Mouse (Mus musculus) myocyte (in vitro differentiated cells): ENCODE results near the gene Sppl2a. TPM values are rescaled to one million over a fixed set of nuclear protein-coding genes. Genes with fewer than 3 reads are reported as not detected.

Source experiments
- H3K27me3 ChIP-seq: one replicate; pipeline ENCODE4 v1.6.1; 2011; ENCODE audit not compliant: control insufficient read depth, insufficient read depth, insufficient read length
- H3K36me3 ChIP-seq: one replicate; pipeline ENCODE4 v1.6.1; 2011; ENCODE audit not compliant: control insufficient read depth, insufficient read depth
- H3K4me2 ChIP-seq: one replicate; pipeline ENCODE4 v1.6.1; 2011; ENCODE audit warnings: low read depth, control low read depth
- H3K4me3 ChIP-seq: one replicate; pipeline ENCODE4 v1.5.1; 2011; ENCODE audit warnings: mild to moderate bottlenecking, control low read depth, moderate library complexity
- H3K79me2 ChIP-seq: one replicate; pipeline ENCODE4 v1.6.1; 2011; ENCODE audit not compliant: control insufficient read depth, insufficient read depth
- H3ac ChIP-seq: one replicate; pipeline ENCODE4 v1.6.1; 2011; ENCODE audit not compliant: control insufficient read depth, insufficient read length
- CEBPB ChIP-seq: IDR thresholded peaks from 2 replicates; pipeline ENCODE4 v1.6.1; 2011; ENCODE audit warnings: mild to moderate bottlenecking, moderate library complexity; ENCODE audit not compliant: poor library complexity, insufficient read depth, severe bottlenecking
- E2F4 ChIP-seq: IDR thresholded peaks from one replicate; pipeline ENCODE4 v1.6.1; 2011; ENCODE audit warnings: mild to moderate bottlenecking, control low read depth, moderate library complexity; ENCODE audit not compliant: insufficient read depth
- MAX ChIP-seq: IDR thresholded peaks from one replicate; pipeline ENCODE4 v1.6.1; 2011; ENCODE audit warnings: low read depth, mild to moderate bottlenecking, control low read depth
- MYOD1 ChIP-seq, 3 experiments: IDR thresholded peaks; one replicate each; pipeline ENCODE4 v1.6.1; 2011; ENCODE audit warnings: control low read depth in 2 of 3, low read depth in 2 of 3, mild to moderate bottlenecking in 2 of 3, moderate library complexity in 1 of 3; ENCODE audit not compliant: insufficient read length in 2 of 3, control insufficient read depth in 1 of 3
- MYOG ChIP-seq, 3 experiments: IDR thresholded peaks; one replicate each; pipeline ENCODE4 v1.6.1; 2011; ENCODE audit warnings: control low read depth in 2 of 3, low read depth in 2 of 3, mild to moderate bottlenecking in 2 of 3; ENCODE audit not compliant: insufficient read length in 2 of 3, control insufficient read depth in 1 of 3, insufficient read depth in 1 of 3
- POLR2A ChIP-seq: IDR thresholded peaks from one replicate; pipeline ENCODE4 v1.6.1; 2011; ENCODE audit warnings: low read depth, mild to moderate bottlenecking, control low read depth, moderate library complexity; ENCODE audit not compliant: insufficient read length
- POLR2AphosphoS2 ChIP-seq: IDR thresholded peaks from one replicate; pipeline ENCODE4 v1.6.1; 2011; ENCODE audit warnings: low read depth, control low read depth; ENCODE audit not compliant: insufficient read length
- REST ChIP-seq: IDR thresholded peaks from one replicate; pipeline ENCODE4 v1.6.1; 2011; ENCODE audit warnings: mild to moderate bottlenecking, control low read depth, moderate library complexity; ENCODE audit not compliant: insufficient read depth, insufficient read length
- SRF ChIP-seq: IDR thresholded peaks from one replicate; pipeline ENCODE4 v1.6.1; 2011; ENCODE audit warnings: low read depth; ENCODE audit not compliant: control insufficient read depth, insufficient read length
- TCF12 ChIP-seq: IDR thresholded peaks from one replicate; pipeline ENCODE4 v1.6.1; 2011; ENCODE audit warnings: mild to moderate bottlenecking, control low read depth; ENCODE audit not compliant: poor library complexity, insufficient read depth, severe bottlenecking
- TCF3 ChIP-seq: IDR thresholded peaks from one replicate; pipeline ENCODE4 v1.6.1; 2011; ENCODE audit warnings: low read depth, control low read depth; ENCODE audit not compliant: insufficient read length
- USF1 ChIP-seq: IDR thresholded peaks from one replicate; pipeline ENCODE4 v1.6.1; 2011; ENCODE audit warnings: low read depth, mild to moderate bottlenecking, control low read depth, moderate library complexity
- polyA plus RNA-seq: library from polyadenylated mRNA; unstranded; fragments of >200 nt; fragmentation: generic; extraction: Trizol; gene quantifications from one replicate; pipeline ENCODE4 v1.2.1, GENCODE M21; 2012; ENCODE audit warnings: missing spikeins

Sppl2a gene
- polyA plus RNA-seq, 1 experiment: 14.9 TPM

- H3K4me2 ChIP-seq: no peak overlapping the region
- TF ChIP-seq CEBPB (no peak), TCF3 (no peak), E2F4 (no peak), REST (no peak), TCF12 (no peak), SRF (no peak), MYOG (IDR thresholded peaks at IDR 0.05; ENCODE audit: control insufficient read depth in 1 of 3, insufficient read depth in 1 of 3, insufficient read length in 2 of 3, low read depth in 2 of 3) (no peak)
- H3ac ChIP-seq: no peak overlapping the region
- H3K36me3 ChIP-seq: no peaks in the 10 kb centered on the region
- no peak overlapping the region for H3K4me3 ChIP-seq
- H3K27me3 ChIP-seq: no peaks in the 10 kb centered on the region
- no peaks in the 10 kb centered on the region for H3K79me2 ChIP-seq
Measured at GRCm38 (mm10) chr2:126943211-126943610, 10.2 kb upstream of the Sppl2a start.

GRCm38 (mm10) chr2:126940314-126940866, 7.4 kb upstream of the Sppl2a start:
- no peaks in the 10 kb centered on the region for H3K36me3 ChIP-seq
- TF ChIP-seq TCF12 (no peak), POLR2A (no peak), USF1 (no peak), SRF (no peak), MAX (no peak), CEBPB (no peak)
- no peak overlapping the region for H3K4me2 ChIP-seq
- H3K27me3 ChIP-seq: no peaks in the 10 kb centered on the region
- no peaks in the 10 kb centered on the region for H3K79me2 ChIP-seq
- no peak overlapping the region for H3ac ChIP-seq
- H3K4me3 ChIP-seq: no peak overlapping the region

GRCm38 (mm10) chr2:126938069-126938468, 5.0 kb upstream of the Sppl2a start:
- Histone ChIP-seq H3ac (no peak overlapping the region), H3K79me2 (no peaks in the 10 kb centered on the region), H3K27me3 (no peaks in the 10 kb centered on the region), H3K4me3 (no peak overlapping the region), H3K4me2 (no peak overlapping the region), H3K36me3 (no peaks in the 10 kb centered on the region)
- no peak for TF ChIP-seq POLR2A
- no peak for TF ChIP-seq TCF3
- no peak for TF ChIP-seq POLR2AphosphoS2
- TF ChIP-seq USF1: no peak
- no peak for TF ChIP-seq CEBPB
- no peak for TF ChIP-seq MAX
- no peak for TF ChIP-seq REST
- TF ChIP-seq E2F4: no peak
- no peak for TF ChIP-seq MYOD1 (IDR thresholded peaks at IDR 0.05; ENCODE audit: control insufficient read depth in 1 of 3, insufficient read length in 2 of 3, low read depth in 2 of 3)
- no peak for TF ChIP-seq TCF12
- no peak for TF ChIP-seq MYOG (IDR thresholded peaks at IDR 0.05; ENCODE audit: control insufficient read depth in 1 of 3, insufficient read depth in 1 of 3, insufficient read length in 2 of 3, low read depth in 2 of 3)
- TF ChIP-seq SRF: no peak

GRCm38 (mm10) chr2:126933921-126934320, 886 bp upstream of the Sppl2a start:
- Histone ChIP-seq H3K79me2 (peaks cover 8% of the 10 kb centered on the region), H3K4me2 (peak overlapping the region; percentile 83), H3K36me3 (no peaks in the 10 kb centered on the region), H3K27me3 (no peaks in the 10 kb centered on the region), H3ac (no peak overlapping the region), H3K4me3 (peak overlapping the region; percentile 92)
- no peak for TF ChIP-seq POLR2A
- TF ChIP-seq MAX: no peak
- no peak for TF ChIP-seq MYOD1 (IDR thresholded peaks at IDR 0.05; ENCODE audit: control insufficient read depth in 1 of 3, insufficient read length in 2 of 3, low read depth in 2 of 3)
- no peak for TF ChIP-seq TCF12
- no peak for TF ChIP-seq CEBPB
- no peak for TF ChIP-seq E2F4
- no peak for TF ChIP-seq POLR2AphosphoS2
- no peak for TF ChIP-seq TCF3
- TF ChIP-seq SRF: no peak

- H3K27me3 ChIP-seq: no peaks in the 10 kb centered on the region
- peak overlapping the region; percentile 82 for H3K4me2 ChIP-seq
- peak overlapping the region; percentile 28 for H3ac ChIP-seq
- H3K36me3 ChIP-seq: no peaks in the 10 kb centered on the region
- TF ChIP-seq SRF (no peak), TCF12 (no peak)
- H3K79me2 ChIP-seq: peaks cover 8% of the 10 kb centered on the region
- H3K4me3 ChIP-seq: peak overlapping the region; percentile 92
Measured at GRCm38 (mm10) chr2:126932261-126932896, 656 bp downstream of the Sppl2a start.
